Mouse (Mus musculus): ENCODE measurements around the gene Zfp324.

- TF ChIP-seq CTCF (IDR thresholded peaks at IDR 0.05; ENCODE audit: borderline replicate concordance, insufficient read depth, low read depth, low read length) (no peak), POLR2A (IDR thresholded peaks at IDR 0.05; ENCODE audit: borderline replicate concordance, insufficient read depth, low read length) (no peak)
These were observed 5.9 kb upstream of the Zfp324 start for GRCm38 (mm10) chr7:12959718-12960117.

All from cerebellum, adult 2 months (tissue).